Comparison of ENCODE assay signal across 25 mouse cellular contexts in genomic region chr13:98655346-98655745, GRCm38 (mm10). TPM values are rescaled to one million over a fixed set of nuclear protein-coding genes. Genes with fewer than 3 reads are reported as not detected.
A peak's percentile ranks its signal among the peaks of the same experiment; 100 is the strongest.
DNase-seq lines count a peak whose midpoint lies in the region; ATAC-seq and TF ChIP-seq lines count a peak whose summit lies in the region.
"Had no signal": no experiment of that assay in that cellular context is flagged by ENCODE, and none has a peak within 500 bp of the region (broad histone marks: within the 10 kb centered on the region; RNA-seq: fewer than 3 reads in every experiment).

No protein-coding gene starts in this region.

- H3K36me3 ChIP-seq in liver, postnatal 0 days (replicated peaks; ENCODE audit: insufficient read depth, low read length): no peaks in the 10 kb centered on the region
- no peaks in the 10 kb centered on the region for H3K36me3 ChIP-seq in liver, embryonic 11.5 days (ENCODE audit: control insufficient read depth, insufficient read depth, low read length)
- no peaks in the 10 kb centered on the region for H3K36me3 ChIP-seq in lung, embryonic 15.5 days
- H3K36me3 ChIP-seq: heart, embryonic 12.5 days; limb, embryonic 10.5 days; liver, embryonic 12.5 days had no signal

- no peak for TF ChIP-seq EP300 in liver, postnatal 0 days (IDR thresholded peaks at IDR 0.05; ENCODE audit: low read depth)

- DNase-seq in frontal cortex, adult 2 months (ENCODE audit: extremely low spot score in 1 of 2, low spot score in 1 of 2): no peak
- DNase-seq in liver, postnatal 0 days: no peak
- DNase-seq in liver, embryonic 11.5 days (ENCODE audit: low spot score): no peak
- peak; percentile 26 for DNase-seq in lung, postnatal 25 days (ENCODE audit: low spot score)
- DNase-seq in cerebellum, postnatal 4 days (ENCODE audit: low spot score in 2 of 2): no peak
- DNase-seq: adrenal gland, postnatal 25 days; cerebellum, adult 9-10 months; heart, postnatal 10 days; kidney, adult 18-20 months had no signal

- no peak overlapping the region for H3K4me2 ChIP-seq in liver, postnatal 0 days (ENCODE audit: low read depth, low read length)
- no peak overlapping the region for H3K4me2 ChIP-seq in liver, embryonic 11.5 days
- H3K4me2 ChIP-seq in lung, embryonic 15.5 days: no peak overlapping the region
- H3K4me2 ChIP-seq: heart, embryonic 12.5 days; liver, embryonic 12.5 days had no signal

- ATAC-seq in frontal cortex, adult (ENCODE audit: low TSS enrichment): peak; percentile 34; the same call in 1 of the 2 replicates
- no peak for ATAC-seq in liver, postnatal 0 days
- no peak for ATAC-seq in liver, embryonic 11.5 days (replicated peaks; ENCODE audit: low FRiP score)
- ATAC-seq in lung, embryonic 15.5 days (ENCODE audit: borderline replicate concordance, extremely low read depth, low FRiP score, low TSS enrichment): no peak
- ATAC-seq: CD4-positive, CD25-positive, alpha-beta regulatory T cell, adult 4 months; liver, embryonic 12.5 days had no signal

- H3K9ac ChIP-seq in liver, postnatal 0 days (replicated peaks): no peak overlapping the region
- no peak overlapping the region for H3K9ac ChIP-seq in liver, embryonic 11.5 days (ENCODE audit: low read depth, low read length)
- H3K9ac ChIP-seq in lung, embryonic 15.5 days: no peak overlapping the region
- H3K9ac ChIP-seq: heart, embryonic 12.5 days; liver, embryonic 12.5 days had no signal

- 0 out of 2 replicates have a peak overlapping the region, but pooled peaks have one; percentile 2 for H3K27ac ChIP-seq in liver, postnatal 0 days (ENCODE audit: low read depth)
- H3K27ac ChIP-seq in liver, embryonic 11.5 days (ENCODE audit: low read depth, low read length): no peak overlapping the region
- 0 out of 2 replicates have a peak overlapping the region, but pooled peaks have one; percentile 3 for H3K27ac ChIP-seq in lung, embryonic 15.5 days
- H3K27ac ChIP-seq: limb, embryonic 10.5 days; liver, embryonic 12.5 days had no signal

- H3K4me1 ChIP-seq in liver, postnatal 0 days (ENCODE audit: insufficient read depth): no peaks in the 10 kb centered on the region
- H3K4me1 ChIP-seq in liver, embryonic 11.5 days (replicated peaks; ENCODE audit: control insufficient read depth, insufficient read depth, low read length): no peaks in the 10 kb centered on the region
- H3K4me1 ChIP-seq in lung, embryonic 15.5 days: peaks cover 34% of the 10 kb centered on the region
- H3K4me1 ChIP-seq: liver, embryonic 12.5 days had no signal

- no peak for TF ChIP-seq CTCF in liver, postnatal 0 days (IDR thresholded peaks at IDR 0.05; ENCODE audit: low read depth)

- no peaks in the 10 kb centered on the region for H3K27me3 ChIP-seq in liver, postnatal 0 days (ENCODE audit: insufficient read depth, low read length)
- no peaks in the 10 kb centered on the region; the same call in 1 of the 2 replicates for H3K27me3 ChIP-seq in liver, embryonic 11.5 days (replicated peaks; ENCODE audit: control insufficient read depth, insufficient read depth, low read length)
- H3K27me3 ChIP-seq in lung, embryonic 15.5 days: no peaks in the 10 kb centered on the region
- H3K27me3 ChIP-seq: heart, embryonic 12.5 days; liver, embryonic 12.5 days had no signal

- H3K4me3 ChIP-seq in liver, postnatal 0 days (ENCODE audit: low read depth, low read length): no peak overlapping the region
- no peak overlapping the region for H3K4me3 ChIP-seq in liver, embryonic 11.5 days (ENCODE audit: low read depth, low read length)
- H3K4me3 ChIP-seq in lung, embryonic 15.5 days: no peak overlapping the region
- H3K4me3 ChIP-seq: heart, embryonic 12.5 days; limb, embryonic 10.5 days; liver, embryonic 12.5 days had no signal

- 87% methylated on average over 4 of the region's 4 CpGs for WGBS in liver, postnatal 0 days (ENCODE audit: insufficient replicate concordance)
- WGBS in liver, embryonic 11.5 days: 86% methylated on average over 4 of the region's 4 CpGs
- WGBS in lung, embryonic 15.5 days: 58% methylated on average over 4 of the region's 4 CpGs

- no peaks in the 10 kb centered on the region for H3K9me3 ChIP-seq in liver, postnatal 0 days (ENCODE audit: low read length)
- no peaks in the 10 kb centered on the region for H3K9me3 ChIP-seq in liver, embryonic 11.5 days (ENCODE audit: control insufficient read depth, low read length)
- H3K9me3 ChIP-seq in lung, embryonic 15.5 days: no peaks in the 10 kb centered on the region
- H3K9me3 ChIP-seq: limb, embryonic 10.5 days; liver, embryonic 12.5 days had no signal

RNA-seq across cellular contexts. Expression of gene Tmem174, which starts 18.1 kb away (rescaled TPM):
- 0.04 and 0.13 TPM in 2 replicates for polyA plus RNA-seq in frontal cortex, adult 2 months (2012; rRNA removed)
- not detected in 2 replicates for polyA plus RNA-seq in liver, postnatal 0 days (2015; fragmentation: Nextera tagmentation; extraction: Ambion mirVana)
- polyA plus RNA-seq in liver, embryonic 11.5 days (2014; fragmentation: Nextera tagmentation; extraction: Ambion mirVana): not detected in 2 replicates
- polyA plus RNA-seq in lung, embryonic 15.5 days (2015; fragmentation: Nextera tagmentation; extraction: Ambion mirVana): 0.09 TPM in 1 of 2 replicates, not detected in the other
- polyA plus RNA-seq: CD4-positive, CD25-positive, alpha-beta regulatory T cell, adult 4 months; embryonic facial prominence, embryonic 11.5 days; forebrain, embryonic 11.5 days; gonadal fat pad, adult 2 months; heart, embryonic 12.5 days; hindbrain, embryonic 11.5 days; limb, embryonic 10.5 days; liver, embryonic 12.5 days; midbrain, embryonic 14.5 days; neural tube, embryonic 14.5 days; stomach, embryonic 14.5 days; thymus, postnatal 0 days; urinary bladder, adult 2 months had no signal

RNA-seq across cellular contexts. Expression of gene Tmem171, which starts 39.3 kb away (rescaled TPM):
- 0.10 TPM in 1 of 2 replicates, not detected in the other for polyA plus RNA-seq in frontal cortex, adult 2 months (2012; rRNA removed)
- polyA plus RNA-seq in liver, postnatal 0 days (2015; fragmentation: Nextera tagmentation; extraction: Ambion mirVana): 0.33 and 0.35 TPM in 2 replicates
- polyA plus RNA-seq in liver, embryonic 11.5 days (2014; fragmentation: Nextera tagmentation; extraction: Ambion mirVana): 0.19 TPM in 1 of 2 replicates, not detected in the other
- 18.8 and 19.5 TPM in 2 replicates for polyA plus RNA-seq in lung, embryonic 15.5 days (2015; fragmentation: Nextera tagmentation; extraction: Ambion mirVana)
- polyA plus RNA-seq: CD4-positive, CD25-positive, alpha-beta regulatory T cell, adult 4 months; embryonic facial prominence, embryonic 11.5 days; forebrain, embryonic 11.5 days; hindbrain, embryonic 11.5 days; hindbrain, postnatal 0 days; limb, embryonic 10.5 days; liver, embryonic 12.5 days; midbrain, embryonic 14.5 days; neural tube, embryonic 14.5 days had no signal

Comparison
In these comparisons a context has a peak if more than half of its experiments do, and no peak if none do; other contexts are left out.
1. RNA of gene Tmem171, which starts 39.3 kb away (polyA plus RNA-seq): 18.8 to 19.5 TPM in lung, embryonic 15.5 days; 0.33 to 0.35 TPM in liver, postnatal 0 days, 0.19 TPM in liver, embryonic 11.5 days and 0.10 TPM in frontal cortex, adult 2 months; every median in the first group is over 10 times any median in the second.